Mouse (Mus musculus) gastrocnemius, adult 2 months (tissue): ENCODE results near the gene Ecel1. TPM values are rescaled to one million over a fixed set of nuclear protein-coding genes. Genes with fewer than 3 reads are reported as not detected.

Experiments used
- DNase-seq: peaks from one replicate; pipeline ENCODE4 v3.0.0; 2022
- H3K27ac ChIP-seq: fragments of 200-600 bp; 2 replicates; pipeline ENCODE4 v1.8.1; 2022; ENCODE audit warnings: mild to moderate bottlenecking
- H3K4me3 ChIP-seq: fragments of 200-600 bp; 2 replicates; pipeline ENCODE4 v1.8.1; 2022; ENCODE audit warnings: mild to moderate bottlenecking, moderate library complexity
- CTCF ChIP-seq: fragments of 200-600 bp; IDR thresholded peaks from 2 replicates; pipeline ENCODE4 v1.8.1; 2022; ENCODE audit warnings: antibody characterized with exemption, mild to moderate bottlenecking, moderate library complexity
- intact Hi-C: fragments of 180-260 bp; cut with DNase I; formaldehyde crosslinking; loops from one replicate; pipeline ENCODE4 v1.15.1; 2025
- total RNA-seq, 2 experiments: library from RNA; stranded (reverse); gene quantifications; 2 replicates each; pipeline ENCODE4 v1.2.3; 2021

Ecel1 gene
- total RNA-seq, 2 experiments from 2014 or later = not detected

DNA sequence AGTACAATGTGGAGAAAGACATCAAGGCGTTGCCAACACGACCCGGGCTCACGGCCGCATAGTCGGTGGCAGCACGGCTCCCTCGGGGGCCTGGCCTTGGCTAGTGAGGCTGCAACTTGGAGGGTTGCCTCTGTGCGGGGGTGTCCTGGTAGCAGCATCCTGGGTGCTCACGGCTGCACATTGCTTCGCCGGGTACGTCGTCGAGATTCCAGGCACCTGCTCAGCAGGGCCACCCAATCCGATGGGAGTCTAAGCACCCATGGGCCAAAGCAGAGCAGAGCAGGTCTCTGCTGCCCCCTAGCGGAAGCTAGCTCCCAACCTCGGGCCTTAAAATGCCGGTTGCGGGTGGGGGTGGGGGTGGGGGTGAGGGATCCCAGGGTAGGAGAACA lies 28.4 kb upstream of the Ecel1 start:
- peak overlapping the region; percentile 47 for H3K4me3 ChIP-seq
- peak; percentile 72 for TF ChIP-seq CTCF
- intact Hi-C loops = loop anchor here (5.0 to 10.0 kb wide), 2 partner anchors 540 to 567 kb away; no protein-coding TSS in a partner anchor
- H3K27ac ChIP-seq = no peak overlapping the region
- peak; percentile 83 for DNase-seq

DNA sequence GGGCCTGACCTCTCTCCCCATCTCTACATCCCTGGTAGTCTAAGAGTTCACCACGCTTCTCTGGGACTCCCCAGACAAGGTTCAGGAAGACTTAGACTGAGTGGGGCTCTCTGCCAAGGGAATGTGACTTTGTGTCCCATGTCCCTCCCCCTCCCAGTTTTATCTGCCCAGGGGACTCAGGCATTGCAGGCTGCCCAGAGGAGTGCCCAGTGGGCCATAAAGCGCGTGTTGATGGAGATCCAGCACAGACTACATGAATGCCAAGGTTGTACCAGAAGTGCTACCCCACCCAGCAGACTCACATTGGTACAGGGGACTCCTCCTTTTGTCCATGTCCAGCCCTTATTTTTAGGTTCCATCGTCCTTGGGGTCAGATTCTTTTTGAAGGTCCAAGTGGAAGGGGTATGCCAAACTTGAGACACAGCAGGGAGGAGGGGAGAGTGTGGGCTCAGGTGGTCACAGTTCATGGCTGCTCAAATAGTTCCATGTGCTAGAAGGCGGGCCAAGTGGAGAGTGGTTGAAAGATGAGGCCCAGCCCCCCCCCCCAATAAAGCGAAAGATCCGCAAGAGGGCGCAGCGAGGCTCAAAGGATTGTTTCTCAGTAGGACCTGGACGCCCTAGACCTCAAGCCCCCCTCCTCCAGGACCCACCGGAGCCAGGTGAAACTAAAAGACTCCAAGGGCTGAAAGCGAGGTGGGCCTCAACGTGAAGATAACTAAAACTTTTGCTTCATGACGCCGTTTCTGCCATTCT lies 27.9 kb upstream of the Ecel1 start:
- intact Hi-C loops = loop anchor here (10.0 kb wide), 1 partner anchor 539 kb away; no protein-coding TSS in a partner anchor
- Histone ChIP-seq H3K4me3 (peak overlapping the region; percentile 47), H3K27ac (no peak overlapping the region)
- TF ChIP-seq CTCF = no peak
- DNase-seq = no peak

DNA sequence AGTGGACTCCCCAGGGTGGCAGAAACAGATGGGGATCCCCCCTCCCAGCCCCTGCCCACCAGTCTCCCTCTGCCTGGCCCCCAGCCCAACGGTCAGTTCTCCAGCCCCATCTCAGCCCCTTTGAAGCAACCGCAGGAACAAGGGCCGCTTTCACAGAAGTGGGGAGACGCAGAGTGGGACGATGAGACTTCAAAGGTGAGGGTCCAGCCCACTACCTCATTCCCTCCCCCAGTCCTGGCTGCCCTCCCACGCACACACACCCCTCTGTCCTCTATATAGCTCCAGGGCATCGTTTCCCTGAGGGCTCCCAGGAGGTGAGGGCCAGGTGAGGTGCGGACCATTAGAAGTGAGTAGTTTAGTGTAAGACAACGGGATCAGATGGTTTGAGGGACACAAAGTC lies 26.7 kb upstream of the Ecel1 start, which contains the start of gene Prss56:
TSS of gene Prss56 (plus strand) at position 301 of the 400 bp plus-strand sequence.
- no peak for TF ChIP-seq CTCF
- H3K4me3 ChIP-seq = no peak within 1 kb of the TSS
- DNase-seq = no peak
- H3K27ac ChIP-seq = no peak within 1 kb of the TSS
- intact Hi-C loops = loop anchor here (10.0 kb wide), 1 partner anchor 538 kb away; no protein-coding TSS in a partner anchor

DNA sequence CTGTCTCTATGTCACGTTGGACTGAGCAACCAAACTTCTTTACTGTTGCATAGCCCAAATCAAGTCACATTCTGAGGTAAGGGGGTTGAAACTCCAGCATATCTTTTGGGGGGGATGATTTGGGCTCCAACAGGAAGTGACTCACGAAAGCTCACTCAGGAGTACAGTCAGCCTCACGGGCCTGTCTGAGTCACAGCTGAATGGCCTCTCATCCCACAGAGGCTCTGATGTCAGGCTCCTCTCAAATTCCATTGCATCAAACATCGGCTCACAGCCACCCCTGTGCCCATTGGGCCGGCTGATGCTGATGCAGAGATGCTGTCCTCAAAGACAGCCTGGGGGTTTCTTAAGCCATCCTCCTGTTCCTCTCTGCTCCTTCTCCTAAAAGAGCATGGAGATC lies 24.6 kb upstream of the Ecel1 start:
- no peak for TF ChIP-seq CTCF
- no peak overlapping the region for H3K4me3 ChIP-seq
- no peak overlapping the region for H3K27ac ChIP-seq
- intact Hi-C loops = loop anchor here (10.0 kb wide), 1 partner anchor 536 kb away; no protein-coding TSS in a partner anchor
- no peak for DNase-seq

DNA sequence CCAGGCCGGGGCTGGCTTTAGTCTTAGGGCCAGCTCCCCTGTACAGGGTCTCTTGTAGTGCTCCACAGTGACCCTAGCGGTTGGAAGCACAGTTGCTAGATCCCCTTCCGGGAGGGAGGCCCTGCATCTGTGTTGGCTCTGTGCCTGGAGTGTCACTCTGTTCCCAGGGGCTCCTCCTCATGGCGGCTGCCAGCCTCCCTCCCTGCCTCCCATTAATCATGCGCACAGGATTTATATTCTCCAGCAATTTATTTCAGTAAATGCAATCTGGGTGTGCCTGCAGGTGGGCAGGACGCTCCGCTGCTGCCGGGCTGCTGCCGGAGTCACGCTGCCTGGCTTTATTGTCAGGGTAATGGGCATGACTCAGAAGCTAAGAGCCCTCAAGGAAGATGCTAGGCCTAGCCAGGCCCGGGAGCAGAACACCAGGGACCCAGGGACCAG lies 19.6 kb upstream of the Ecel1 start:
- intact Hi-C loops = no loop called here
- DNase-seq = peak; percentile 51
- no peak overlapping the region for H3K4me3 ChIP-seq
- TF ChIP-seq CTCF = peak; percentile 21; the same call in 1 of the 2 replicates
- H3K27ac ChIP-seq = no peak overlapping the region

DNA sequence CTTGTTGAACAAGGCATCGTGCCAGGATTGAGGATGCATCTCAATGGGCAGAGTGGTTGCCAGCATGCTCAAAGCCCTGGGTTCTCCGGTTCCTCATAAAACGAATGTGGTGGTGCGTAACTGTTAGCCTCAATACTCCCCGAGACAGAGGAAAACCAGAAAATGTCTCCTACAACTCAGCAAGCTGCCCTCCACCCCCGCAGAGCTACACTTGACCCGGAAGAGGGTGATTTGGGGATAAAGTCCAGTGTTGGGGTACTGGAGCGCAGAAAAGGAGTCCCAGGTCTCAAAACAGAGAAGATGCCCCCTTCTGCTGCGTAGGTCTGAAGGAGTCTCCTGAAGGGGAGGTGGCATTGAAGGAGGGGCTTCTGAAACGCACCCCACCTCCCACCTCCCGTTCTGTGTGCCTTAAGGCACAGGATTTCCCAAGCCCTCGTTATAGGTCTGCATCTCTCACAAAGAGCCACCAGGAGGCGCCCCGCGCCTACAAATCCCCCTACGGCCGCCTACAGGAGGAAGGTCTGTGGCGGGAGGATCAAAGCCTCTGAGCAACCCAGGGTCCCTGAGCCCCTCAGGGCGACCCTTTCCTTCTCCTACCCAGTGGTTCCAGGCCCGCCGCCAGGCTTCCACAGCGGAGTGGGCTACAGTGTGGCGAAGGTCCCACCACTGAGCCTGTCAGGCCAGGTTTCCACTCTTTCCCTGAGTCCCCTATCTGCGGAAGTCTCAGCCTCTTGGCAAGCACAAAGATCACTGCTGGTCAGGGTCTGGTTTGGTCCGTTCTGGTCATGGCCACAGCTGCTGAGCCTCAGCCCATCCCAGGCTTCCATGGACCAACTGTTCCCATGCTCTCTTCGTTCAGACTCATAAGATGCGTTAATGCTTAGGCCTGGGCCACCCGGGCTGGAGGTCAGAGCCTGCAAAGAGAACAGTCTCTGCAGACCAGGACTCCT lies 18.0 kb upstream of the Ecel1 start:
- intact Hi-C loops = loop anchor here (1.0 kb wide), 1 partner anchor 32 kb away; no protein-coding TSS in a partner anchor
- TF ChIP-seq CTCF = peak; percentile 85
- peak; percentile 72 for DNase-seq
- no peak overlapping the region for H3K27ac ChIP-seq
- no peak overlapping the region for H3K4me3 ChIP-seq

DNA sequence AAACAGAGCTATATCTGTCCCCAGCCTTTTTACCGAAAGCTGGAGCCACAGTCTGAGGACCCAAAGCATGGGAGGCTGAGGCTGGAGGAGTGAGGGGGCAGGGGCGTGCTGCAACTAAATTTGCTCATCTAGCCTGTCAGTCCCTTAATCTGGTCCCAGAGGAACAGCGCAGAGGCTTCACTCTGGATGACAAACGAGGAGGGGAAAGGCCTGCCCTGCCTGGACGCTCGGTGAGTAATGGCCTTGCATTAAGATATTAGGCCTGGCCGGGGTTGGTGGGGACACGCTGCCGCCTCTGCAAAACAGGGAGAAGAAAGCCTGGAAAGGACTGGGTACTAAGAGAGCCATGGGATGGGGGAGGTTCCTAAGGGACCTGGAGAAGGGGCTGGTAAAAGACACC lies 16.0 kb upstream of the Ecel1 start:
- H3K4me3 ChIP-seq = no peak overlapping the region
- intact Hi-C loops = no loop called here
- DNase-seq = no peak
- no peak for TF ChIP-seq CTCF
- no peak overlapping the region for H3K27ac ChIP-seq

DNA sequence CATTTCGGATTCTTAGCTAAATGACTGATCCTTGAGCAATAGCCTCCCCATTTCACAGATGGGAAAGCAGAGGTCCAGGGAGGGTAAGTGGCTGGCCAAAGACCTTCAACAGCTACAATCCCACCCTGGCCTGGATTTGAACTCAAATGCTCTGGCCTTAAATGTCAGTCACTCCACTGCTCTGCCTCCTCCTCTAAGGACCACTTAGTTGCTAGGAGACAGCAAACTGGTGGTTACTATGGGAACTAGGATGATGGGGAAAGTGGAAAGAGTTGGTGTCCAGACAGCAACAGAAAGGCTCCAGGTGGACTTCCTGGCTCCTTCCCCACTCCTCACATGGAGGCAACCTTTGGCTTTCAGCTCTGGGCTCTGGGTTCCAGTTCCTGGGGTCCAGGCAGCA lies 15.0 kb upstream of the Ecel1 start:
- intact Hi-C loops = no loop called here
- Histone ChIP-seq H3K27ac (no peak overlapping the region), H3K4me3 (no peak overlapping the region)
- TF ChIP-seq CTCF = no peak
- no peak for DNase-seq

DNA sequence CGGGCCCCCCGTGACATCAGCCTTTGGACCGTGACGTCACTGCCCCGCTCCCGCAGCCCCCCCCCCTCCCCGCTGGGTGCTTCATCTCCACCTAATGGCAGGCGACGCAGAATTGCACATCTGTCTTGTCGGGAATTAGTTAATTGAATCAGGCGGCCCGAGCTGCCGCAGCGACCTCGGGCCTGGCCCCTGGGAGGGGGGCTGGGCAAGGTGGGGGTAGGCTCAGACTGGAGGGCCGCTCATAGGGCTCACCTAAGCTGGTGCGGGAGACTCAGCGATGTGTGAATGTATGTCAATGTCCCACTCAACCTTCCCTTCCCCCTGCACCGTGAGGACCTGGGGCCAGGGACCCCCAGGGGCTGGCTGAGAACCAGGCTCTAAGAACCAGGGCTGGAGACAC lies 14.1 kb upstream of the Ecel1 start:
- no peak for TF ChIP-seq CTCF
- intact Hi-C loops = no loop called here
- H3K4me3 ChIP-seq = no peak overlapping the region
- H3K27ac ChIP-seq = no peak overlapping the region
- DNase-seq = no peak

DNA sequence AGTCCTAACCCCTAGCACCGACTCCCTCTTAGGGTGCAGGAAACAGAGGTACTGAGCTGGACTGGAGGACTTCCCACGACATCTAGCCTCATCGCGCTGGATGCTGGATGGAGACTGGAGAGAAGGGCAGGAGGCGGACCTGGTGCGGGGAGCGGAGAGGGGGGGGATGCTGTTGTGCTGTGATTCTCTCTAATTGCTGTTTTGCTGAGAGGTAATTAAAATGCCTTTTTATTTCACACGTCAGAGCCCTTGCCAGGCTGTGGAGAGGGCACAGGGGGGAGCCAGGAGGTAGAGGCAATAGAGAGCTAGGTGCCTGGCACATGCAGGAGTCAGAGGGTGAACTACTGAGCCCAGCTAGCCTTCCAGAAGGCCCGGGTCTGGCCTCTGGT lies 8.5 kb upstream of the Ecel1 start:
- no peak for DNase-seq
- no peak overlapping the region for H3K4me3 ChIP-seq
- no peak overlapping the region for H3K27ac ChIP-seq
- intact Hi-C loops = no loop called here
- TF ChIP-seq CTCF = no peak

DNA sequence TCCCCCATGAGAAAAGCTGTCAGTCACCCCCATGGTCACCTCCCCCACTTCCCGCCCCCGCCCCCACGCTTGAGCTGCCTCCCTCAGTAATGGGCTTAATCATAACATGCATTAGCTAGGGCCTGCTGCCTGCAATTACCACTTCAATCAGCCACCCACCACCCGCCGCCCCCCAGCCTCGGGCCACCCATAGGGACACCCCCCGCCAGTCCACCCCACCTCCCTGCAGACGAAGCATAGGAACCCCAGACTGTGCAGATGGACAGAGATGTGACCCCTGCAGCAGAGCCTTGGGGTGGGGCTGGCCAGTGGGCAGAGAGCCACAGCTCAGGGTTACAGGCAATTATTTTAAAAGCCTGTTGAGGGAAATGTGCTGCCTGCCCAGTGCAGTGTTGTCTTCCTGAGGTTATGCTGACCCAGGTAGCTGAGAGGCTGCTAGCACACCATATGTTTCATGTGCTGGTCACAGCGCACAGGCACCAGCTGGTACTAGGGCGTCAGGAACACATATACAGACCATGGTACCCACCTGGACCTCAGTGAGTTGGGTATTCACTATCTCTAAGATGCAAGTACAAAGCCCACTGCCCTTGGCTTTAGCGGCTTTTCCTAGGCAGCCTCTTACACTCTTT lies 8.0 kb upstream of the Ecel1 start:
- TF ChIP-seq CTCF = no peak
- H3K4me3 ChIP-seq = no peak overlapping the region
- intact Hi-C loops = no loop called here
- no peak for DNase-seq
- no peak overlapping the region for H3K27ac ChIP-seq

DNA sequence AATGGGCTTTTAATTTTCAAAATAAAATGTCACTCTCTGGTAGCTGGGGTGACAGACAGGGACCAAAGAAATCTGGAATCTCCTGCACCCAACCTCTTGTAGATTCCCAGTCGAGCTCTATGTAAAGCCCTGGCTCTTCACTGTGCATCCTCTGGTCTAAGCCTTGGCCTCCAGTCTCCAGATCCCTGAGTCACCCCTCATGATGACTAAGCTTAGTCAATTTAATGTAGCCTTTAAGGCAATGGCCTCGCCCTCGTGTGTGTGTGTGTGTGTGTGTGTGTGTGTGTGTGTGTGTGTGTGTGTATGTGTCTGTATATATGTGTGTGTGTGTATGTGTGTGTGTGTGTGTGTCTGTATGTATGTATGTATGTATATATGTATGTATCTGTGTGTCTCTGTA lies 3.1 kb upstream of the Ecel1 start:
- no peak for TF ChIP-seq CTCF
- intact Hi-C loops = no loop called here
- H3K27ac ChIP-seq = no peak overlapping the region
- no peak overlapping the region for H3K4me3 ChIP-seq
- DNase-seq = no peak
